21 mouse cellular contexts compared by ENCODE assay signal in the genomic region with DNA sequence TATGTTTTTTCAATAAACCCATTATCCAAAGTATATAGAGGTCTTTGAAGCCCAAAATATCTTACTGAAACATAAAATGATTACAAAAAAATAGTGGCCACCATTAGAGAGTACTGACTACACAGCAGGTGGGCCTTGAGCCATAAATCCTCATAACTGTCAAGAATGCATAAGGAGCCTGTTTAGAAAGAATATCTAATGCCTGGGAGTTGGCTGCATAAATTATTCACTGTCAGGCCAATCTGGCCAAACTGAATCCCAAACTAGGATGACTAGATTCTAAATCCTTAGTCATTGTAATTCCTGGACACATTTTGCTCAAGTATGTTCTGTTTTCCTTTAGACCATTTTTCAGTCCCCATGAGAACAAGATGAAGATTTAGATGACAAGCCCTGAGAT.
DNase-seq lines count a peak whose midpoint lies in the region; ATAC-seq and TF ChIP-seq lines count a peak whose summit lies in the region.
"Had no signal": no experiment of that assay in that cellular context is flagged by ENCODE, and none has a peak within 500 bp of the region (broad histone marks: within the 10 kb centered on the region; RNA-seq: fewer than 3 reads in every experiment).

No protein-coding gene starts in this region.

- no peaks in the 10 kb centered on the region for H3K4me1 ChIP-seq in hindbrain, embryonic 11.5 days (replicated peaks; ENCODE audit: control insufficient read depth, insufficient read depth, low read length)
- H3K4me1 ChIP-seq in hindbrain, embryonic 14.5 days (replicated peaks; ENCODE audit: control insufficient read depth, insufficient read depth, low read length) = no peaks in the 10 kb centered on the region
- H3K4me1 ChIP-seq in neural tube, embryonic 12.5 days = peaks cover 4% of the 10 kb centered on the region; the same call in 1 of the 2 replicates
- peaks cover 6% of the 10 kb centered on the region for H3K4me1 ChIP-seq in neural tube, embryonic 15.5 days
- H3K4me1 ChIP-seq in hindbrain, postnatal 0 days (ENCODE audit: insufficient read depth, low read length) = no peaks in the 10 kb centered on the region
- H3K4me1 ChIP-seq: heart, embryonic 13.5 days had no signal

- no peak overlapping the region for H3K27ac ChIP-seq in hindbrain, embryonic 11.5 days (ENCODE audit: low read depth, low read length)
- H3K27ac ChIP-seq in hindbrain, embryonic 14.5 days = no peak overlapping the region
- no peak overlapping the region for H3K27ac ChIP-seq in neural tube, embryonic 12.5 days
- no peak overlapping the region for H3K27ac ChIP-seq in neural tube, embryonic 15.5 days (replicated peaks)
- H3K27ac ChIP-seq in hindbrain, postnatal 0 days = no peak overlapping the region
- H3K27ac ChIP-seq: heart, embryonic 13.5 days; macrophage had no signal

- H3K4me2 ChIP-seq in hindbrain, embryonic 11.5 days (replicated peaks; ENCODE audit: low read depth, low read length) = no peak overlapping the region
- H3K4me2 ChIP-seq in hindbrain, embryonic 14.5 days (replicated peaks) = no peak overlapping the region
- no peak overlapping the region for H3K4me2 ChIP-seq in neural tube, embryonic 12.5 days (replicated peaks)
- no peak overlapping the region for H3K4me2 ChIP-seq in neural tube, embryonic 15.5 days
- no peak overlapping the region for H3K4me2 ChIP-seq in hindbrain, postnatal 0 days (ENCODE audit: low read depth, low read length)
- H3K4me2 ChIP-seq: heart, embryonic 13.5 days had no signal

- ATAC-seq in hindbrain, embryonic 11.5 days (ENCODE audit: low FRiP score) = peak; percentile 54; the same call in 1 of the 2 replicates
- ATAC-seq in hindbrain, embryonic 14.5 days (ENCODE audit: low FRiP score) = no peak
- ATAC-seq in neural tube, embryonic 12.5 days (ENCODE audit: low FRiP score, low read depth) = peak; percentile 49; the same call in 1 of the 2 replicates
- no peak for ATAC-seq in neural tube, embryonic 15.5 days (ENCODE audit: low FRiP score)
- ATAC-seq in hindbrain, postnatal 0 days = no peak
- ATAC-seq: liver, postnatal 0 days; lung, postnatal 0 days had no signal

- no peaks in the 10 kb centered on the region for H3K9me3 ChIP-seq in hindbrain, embryonic 11.5 days (ENCODE audit: control insufficient read depth, low read length)
- H3K9me3 ChIP-seq in hindbrain, embryonic 14.5 days (ENCODE audit: control insufficient read depth, low read length) = no peaks in the 10 kb centered on the region
- H3K9me3 ChIP-seq in neural tube, embryonic 12.5 days = no peaks in the 10 kb centered on the region
- no peaks in the 10 kb centered on the region for H3K9me3 ChIP-seq in neural tube, embryonic 15.5 days (replicated peaks)
- no peaks in the 10 kb centered on the region for H3K9me3 ChIP-seq in hindbrain, postnatal 0 days (ENCODE audit: low read length)
- H3K9me3 ChIP-seq: heart, embryonic 13.5 days had no signal

- DNase-seq in hindbrain, embryonic 11.5 days (ENCODE audit: low spot score) = peak; percentile 7
- no peak for DNase-seq in hindbrain, embryonic 14.5 days (ENCODE audit: low spot score)
- peak; percentile 7 for DNase-seq in hindbrain, postnatal 0 days (ENCODE audit: low spot score)
- DNase-seq in adrenal gland, postnatal 14 days = no peak
- DNase-seq in spleen, adult 18-20 months = no peak
- DNase-seq: adrenal gland, adult 2 months; cerebellum, adult 2 months; cerebellum, postnatal 36 days; gastrocnemius, postnatal 25 days; heart, adult 18-20 months; heart, postnatal 14 days; kidney, postnatal 36 days; layer of hippocampus, postnatal 36 days; liver, postnatal 0 days; thymus, adult 2 months; thymus, postnatal 4 days had no signal

- no peaks in the 10 kb centered on the region for H3K36me3 ChIP-seq in hindbrain, embryonic 11.5 days (ENCODE audit: control insufficient read depth, insufficient read depth, low read length)
- H3K36me3 ChIP-seq in hindbrain, embryonic 14.5 days (replicated peaks; ENCODE audit: control insufficient read depth, insufficient read depth) = no peaks in the 10 kb centered on the region
- H3K36me3 ChIP-seq in neural tube, embryonic 12.5 days = no peaks in the 10 kb centered on the region
- no peaks in the 10 kb centered on the region for H3K36me3 ChIP-seq in neural tube, embryonic 15.5 days
- H3K36me3 ChIP-seq in hindbrain, postnatal 0 days (ENCODE audit: insufficient read depth, low read length) = no peaks in the 10 kb centered on the region
- H3K36me3 ChIP-seq: heart, embryonic 13.5 days had no signal

- no peak for TF ChIP-seq CTCF in hindbrain, postnatal 0 days (IDR thresholded peaks at IDR 0.05; ENCODE audit: low read depth)

- H3K27me3 ChIP-seq in hindbrain, embryonic 11.5 days (ENCODE audit: control insufficient read depth, insufficient read depth, low read length) = no peaks in the 10 kb centered on the region
- no peaks in the 10 kb centered on the region for H3K27me3 ChIP-seq in hindbrain, embryonic 14.5 days (ENCODE audit: control insufficient read depth, insufficient read depth, low read length)
- no peaks in the 10 kb centered on the region for H3K27me3 ChIP-seq in neural tube, embryonic 12.5 days (replicated peaks)
- no peaks in the 10 kb centered on the region for H3K27me3 ChIP-seq in neural tube, embryonic 15.5 days (replicated peaks)
- H3K27me3 ChIP-seq in hindbrain, postnatal 0 days (ENCODE audit: insufficient read depth, low read length) = no peaks in the 10 kb centered on the region
- H3K27me3 ChIP-seq: heart, embryonic 13.5 days had no signal

- no peak overlapping the region for H3K4me3 ChIP-seq in hindbrain, embryonic 11.5 days (ENCODE audit: low read depth, low read length)
- H3K4me3 ChIP-seq in hindbrain, embryonic 14.5 days (replicated peaks; ENCODE audit: low read length) = no peak overlapping the region
- no peak overlapping the region for H3K4me3 ChIP-seq in neural tube, embryonic 12.5 days
- H3K4me3 ChIP-seq in neural tube, embryonic 15.5 days (replicated peaks) = no peak overlapping the region
- H3K4me3 ChIP-seq in hindbrain, postnatal 0 days (ENCODE audit: low read length) = no peak overlapping the region
- H3K4me3 ChIP-seq: heart, embryonic 13.5 days had no signal

- H3K9ac ChIP-seq in hindbrain, embryonic 11.5 days (ENCODE audit: low read depth, low read length) = no peak overlapping the region
- H3K9ac ChIP-seq in hindbrain, embryonic 14.5 days = no peak overlapping the region
- no peak overlapping the region for H3K9ac ChIP-seq in neural tube, embryonic 12.5 days
- H3K9ac ChIP-seq in neural tube, embryonic 15.5 days (replicated peaks) = no peak overlapping the region
- H3K9ac ChIP-seq in hindbrain, postnatal 0 days (replicated peaks; ENCODE audit: low read length) = no peak overlapping the region
- H3K9ac ChIP-seq: heart, embryonic 13.5 days; liver, postnatal 0 days had no signal

Comparison
In these comparisons a context has a peak if more than half of its experiments do, and no peak if none do; other contexts are left out.
1. ATAC-seq: peak in hindbrain, embryonic 11.5 days (single experiment) and neural tube, embryonic 12.5 days (single experiment); none in hindbrain, embryonic 14.5 days (single experiment), neural tube, embryonic 15.5 days (single experiment) and hindbrain, postnatal 0 days (single experiment).
2. DNase-seq: peak in hindbrain, embryonic 11.5 days (single experiment) and hindbrain, postnatal 0 days (single experiment); none in hindbrain, embryonic 14.5 days (single experiment), adrenal gland, postnatal 14 days (single experiment) and spleen, adult 18-20 months (0 of 2).